Mouse (Mus musculus) liver, postnatal 0 days (tissue): ENCODE data around the gene Itsn1. TPM values are rescaled to one million over a fixed set of nuclear protein-coding genes. Genes with fewer than 3 reads are reported as not detected.

Experiments
- ATAC-seq: fragments of 200-750 bp; cut with Nextera tagmentation; 2 replicates; pipeline ENCODE4 v1.8.0; 2017; ENCODE audit warnings: mild to moderate bottlenecking, moderate library complexity
- DNase-seq: peaks from one replicate; pipeline ENCODE4 v3.0.0-alpha.2; 2016
- H3K27ac ChIP-seq: fragments of 300-500 bp; sonication (generic); 2 replicates; pipeline ENCODE4 v1.5.1; 2014; ENCODE audit warnings: antibody characterized with exemption, moderate library complexity, mild to moderate bottlenecking, low read depth
- H3K27me3 ChIP-seq: fragments of 300-500 bp; sonication (generic); 2 replicates; pipeline ENCODE4 v1.6.1; 2014; ENCODE audit warnings: low read length, control low read depth, mixed read lengths; ENCODE audit not compliant: insufficient read depth
- H3K36me3 ChIP-seq: fragments of 300-500 bp; sonication (generic); replicated peaks from 2 replicates; pipeline ENCODE4 v1.6.1; 2014; ENCODE audit warnings: mild to moderate bottlenecking, control low read depth, low read length, moderate library complexity, mixed read lengths; ENCODE audit not compliant: insufficient read depth
- H3K4me1 ChIP-seq: fragments of 300-500 bp; sonication (generic); 2 replicates; pipeline ENCODE4 v1.6.1; 2014; ENCODE audit warnings: antibody characterized with exemption, mild to moderate bottlenecking, control low read depth; ENCODE audit not compliant: insufficient read depth
- H3K4me2 ChIP-seq: fragments of 300-500 bp; sonication (generic); 2 replicates; pipeline ENCODE4 v1.6.1; 2014; ENCODE audit warnings: low read depth, mild to moderate bottlenecking, low read length, moderate library complexity, mixed read lengths
- H3K4me3 ChIP-seq: fragments of 300-500 bp; sonication (generic); 2 replicates; pipeline ENCODE4 v1.5.1; 2014; ENCODE audit warnings: low read depth, low read length
- H3K9ac ChIP-seq: fragments of 300-500 bp; sonication (generic); replicated peaks from 2 replicates; pipeline ENCODE4 v1.6.1; 2014; ENCODE audit warnings: mild to moderate bottlenecking, moderate library complexity
- H3K9me3 ChIP-seq: fragments of 300-500 bp; sonication (generic); 2 replicates; pipeline ENCODE4 v1.6.1; 2016; ENCODE audit warnings: mild to moderate bottlenecking, control low read depth, low read length, mixed read lengths
- CTCF ChIP-seq: sonication (generic); IDR thresholded peaks from 2 replicates; pipeline ENCODE4 v1.5.1; 2016; ENCODE audit warnings: antibody characterized with exemption, low read depth
- EP300 ChIP-seq: IDR thresholded peaks from 2 replicates; pipeline ENCODE4 v1.6.1; 2016; ENCODE audit warnings: antibody characterized with exemption, low read depth, mild to moderate bottlenecking
- WGBS: fragments of 180-500 bp; shearing (Covaris S2); extraction: QIAGEN DNeasy Blood & Tissue Kit; methylation state at CpG from one replicate; pipeline ENCODE4 v1.1.7; 2014; ENCODE audit not compliant: insufficient replicate concordance; 5-methylcytosine and 5-hydroxymethylcytosine counted together
- polyA plus RNA-seq: library from polyadenylated mRNA; unstranded; fragments of >200 nt; fragmentation: Nextera tagmentation; extraction: Ambion mirVana; gene quantifications from 2 replicates; pipeline ENCODE4 v1.2.1, GENCODE M21; 2015

Itsn1 gene
- polyA plus RNA-seq, 1 experiment from 2014 or later = 19.7 TPM

DNA sequence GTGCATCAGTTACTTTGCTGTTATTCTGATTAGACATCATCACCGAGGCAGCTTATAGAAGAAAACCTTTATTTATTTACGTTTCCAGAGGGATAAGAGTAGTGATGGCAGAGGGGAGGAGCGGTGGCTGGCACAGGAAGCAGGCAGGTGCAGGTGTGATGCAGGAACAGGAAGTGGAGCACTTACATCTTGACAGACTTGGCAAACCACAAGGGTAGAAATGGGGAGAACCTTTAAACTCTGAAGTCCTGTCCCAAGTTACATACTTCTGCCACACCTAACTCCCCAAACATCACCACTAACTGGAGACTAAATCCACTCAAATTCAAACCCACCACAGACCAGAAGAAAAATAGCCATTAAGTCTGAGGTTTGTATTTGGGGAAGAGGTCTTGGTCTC, 51.7 kb downstream of the Itsn1 start:
- no peak for ATAC-seq
- no peak overlapping the region for H3K4me3 ChIP-seq
- H3K27me3 ChIP-seq = no peaks in the 10 kb centered on the region
- H3K9me3 ChIP-seq = no peaks in the 10 kb centered on the region
- peaks cover 13% of the 10 kb centered on the region for H3K4me1 ChIP-seq
- TF ChIP-seq CTCF = no peak
- no peak for TF ChIP-seq EP300
- no peak overlapping the region for H3K9ac ChIP-seq
- H3K27ac ChIP-seq = no peak overlapping the region
- DNase-seq = no peak
- no peak overlapping the region for H3K4me2 ChIP-seq
- WGBS = 63% methylated on average over 3 of the region's 3 CpGs
- no peaks in the 10 kb centered on the region for H3K36me3 ChIP-seq

DNA sequence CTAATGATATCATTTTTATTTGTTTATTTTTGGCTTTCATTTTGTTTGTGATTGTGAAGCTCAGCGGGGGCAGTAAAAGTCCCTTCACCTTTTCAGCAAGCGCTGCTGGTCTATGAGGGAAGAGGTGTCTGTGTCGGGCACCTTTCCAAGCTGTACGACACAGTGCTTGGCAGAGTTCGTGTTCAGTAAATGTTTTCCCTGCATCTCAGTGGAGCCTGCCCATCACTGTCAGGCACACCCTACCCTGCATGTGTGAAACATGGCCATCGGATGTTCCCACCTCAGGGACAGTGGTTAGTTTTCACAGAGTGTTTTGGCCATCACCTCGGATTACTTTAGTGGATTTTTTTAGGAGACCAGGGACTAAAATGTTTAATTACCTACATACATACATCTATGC, 54.1 kb downstream of the Itsn1 start:
- DNase-seq = peak; percentile 72
- Histone ChIP-seq H3K9ac (no peak overlapping the region), H3K27ac (peak overlapping the region; percentile 85), H3K4me2 (no peak overlapping the region), H3K27me3 (no peaks in the 10 kb centered on the region), H3K4me1 (peaks cover 23% of the 10 kb centered on the region), H3K36me3 (0 out of 2 replicates have a peak, but pooled peaks cover 1% of the 10 kb centered on the region), H3K9me3 (no peaks in the 10 kb centered on the region), H3K4me3 (no peak overlapping the region)
- peak; percentile 90 for ATAC-seq
- 73% methylated on average over 7 of the region's 7 CpGs for WGBS
- TF ChIP-seq CTCF = no peak
- TF ChIP-seq EP300 = no peak

DNA sequence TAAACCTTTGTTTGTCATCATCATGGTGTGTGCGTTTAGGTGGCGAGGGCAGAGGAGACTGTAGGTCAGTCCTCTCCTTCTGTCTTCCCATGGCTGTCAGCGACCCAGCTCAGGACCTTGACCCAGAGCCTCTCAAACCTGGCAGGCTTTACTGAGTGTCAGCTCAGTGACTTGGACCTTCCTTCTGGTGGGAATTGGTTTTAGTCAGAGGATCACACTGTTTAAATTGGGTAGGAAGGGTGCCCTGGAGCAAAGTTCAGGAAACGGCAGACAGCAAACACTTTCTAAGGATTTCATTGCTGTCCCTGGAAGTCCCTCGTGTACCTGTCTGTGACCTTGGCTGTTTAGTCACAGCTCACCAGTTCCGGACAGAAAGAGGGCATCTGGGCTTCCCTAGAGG, 55.2 kb downstream of the Itsn1 start:
- ATAC-seq (no peak), DNase-seq (no peak)
- Histone ChIP-seq H3K9me3 (no peaks in the 10 kb centered on the region), H3K9ac (no peak overlapping the region), H3K27ac (peak overlapping the region; percentile 85), H3K27me3 (no peaks in the 10 kb centered on the region), H3K4me1 (peaks cover 23% of the 10 kb centered on the region), H3K4me2 (no peak overlapping the region), H3K36me3 (0 out of 2 replicates have a peak, but pooled peaks cover 4% of the 10 kb centered on the region), H3K4me3 (no peak overlapping the region)
- 55% methylated on average over 6 of the region's 6 CpGs for WGBS
- TF ChIP-seq CTCF (no peak), EP300 (no peak)

DNA sequence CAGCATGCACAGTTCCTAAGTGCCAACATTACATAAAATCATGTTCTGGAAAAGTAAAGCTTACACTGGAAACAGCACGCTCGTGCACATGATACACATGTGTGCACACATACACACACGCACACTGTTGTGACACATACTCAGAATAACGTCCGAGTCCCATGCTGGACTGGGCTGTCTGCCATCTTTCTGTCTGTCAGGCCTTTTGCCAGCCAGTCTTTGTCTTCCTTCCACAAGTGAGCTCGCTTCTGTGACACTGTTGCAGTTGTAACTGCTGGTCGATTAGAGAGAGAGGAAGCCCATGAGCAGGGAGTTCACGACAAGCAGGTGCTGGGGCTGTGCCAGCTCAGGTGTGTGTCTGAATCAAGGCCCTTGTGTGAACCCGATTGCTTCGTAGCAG, 57.3 kb downstream of the Itsn1 start:
- H3K9me3 ChIP-seq = no peaks in the 10 kb centered on the region
- peaks cover 7% of the 10 kb centered on the region; the same call in 1 of the 2 replicates for H3K36me3 ChIP-seq
- H3K9ac ChIP-seq = no peak overlapping the region
- DNase-seq = peak; percentile 68
- TF ChIP-seq EP300 (no peak), CTCF (no peak)
- H3K27me3 ChIP-seq = no peaks in the 10 kb centered on the region
- no peak overlapping the region for H3K4me2 ChIP-seq
- peaks cover 33% of the 10 kb centered on the region for H3K4me1 ChIP-seq
- H3K27ac ChIP-seq = peak overlapping the region; percentile 85
- WGBS = 56% methylated on average over 10 of the region's 10 CpGs
- peak; percentile 60 for ATAC-seq
- H3K4me3 ChIP-seq = no peak overlapping the region

DNA sequence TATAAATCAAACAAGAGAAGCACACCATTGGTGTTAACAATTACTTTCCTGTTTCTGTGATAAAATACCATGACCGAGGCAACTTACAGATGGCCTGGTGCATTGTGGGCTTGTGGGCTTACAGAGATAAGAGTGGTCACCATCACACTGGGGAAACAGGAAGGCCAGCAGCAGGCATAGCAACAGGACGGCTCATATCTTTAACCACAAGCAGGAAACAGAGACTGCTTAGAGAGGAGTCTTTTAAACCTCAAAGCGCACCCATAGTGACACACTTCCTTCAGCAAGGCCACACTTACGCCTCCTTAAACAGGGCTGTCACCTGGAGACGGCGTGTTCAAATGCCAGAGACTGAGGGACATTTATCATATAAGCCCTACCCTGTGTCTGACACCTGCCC, 60.6 kb downstream of the Itsn1 start:
- peak; percentile 76 for TF ChIP-seq EP300
- TF ChIP-seq CTCF = no peak
- peak overlapping the region; percentile 55 for H3K27ac ChIP-seq
- peaks cover 7% of the 10 kb centered on the region; the same call in 1 of the 2 replicates for H3K36me3 ChIP-seq
- H3K4me3 ChIP-seq = no peak overlapping the region
- peaks cover 39% of the 10 kb centered on the region for H3K4me1 ChIP-seq
- no peaks in the 10 kb centered on the region for H3K9me3 ChIP-seq
- DNase-seq (peak; percentile 30), ATAC-seq (peak; percentile 65)
- H3K4me2 ChIP-seq = peak overlapping the region; percentile 19
- 15% methylated on average over 6 of the region's 6 CpGs for WGBS
- no peaks in the 10 kb centered on the region for H3K27me3 ChIP-seq
- H3K9ac ChIP-seq = no peak overlapping the region; the same call in 1 of the 2 replicates

DNA sequence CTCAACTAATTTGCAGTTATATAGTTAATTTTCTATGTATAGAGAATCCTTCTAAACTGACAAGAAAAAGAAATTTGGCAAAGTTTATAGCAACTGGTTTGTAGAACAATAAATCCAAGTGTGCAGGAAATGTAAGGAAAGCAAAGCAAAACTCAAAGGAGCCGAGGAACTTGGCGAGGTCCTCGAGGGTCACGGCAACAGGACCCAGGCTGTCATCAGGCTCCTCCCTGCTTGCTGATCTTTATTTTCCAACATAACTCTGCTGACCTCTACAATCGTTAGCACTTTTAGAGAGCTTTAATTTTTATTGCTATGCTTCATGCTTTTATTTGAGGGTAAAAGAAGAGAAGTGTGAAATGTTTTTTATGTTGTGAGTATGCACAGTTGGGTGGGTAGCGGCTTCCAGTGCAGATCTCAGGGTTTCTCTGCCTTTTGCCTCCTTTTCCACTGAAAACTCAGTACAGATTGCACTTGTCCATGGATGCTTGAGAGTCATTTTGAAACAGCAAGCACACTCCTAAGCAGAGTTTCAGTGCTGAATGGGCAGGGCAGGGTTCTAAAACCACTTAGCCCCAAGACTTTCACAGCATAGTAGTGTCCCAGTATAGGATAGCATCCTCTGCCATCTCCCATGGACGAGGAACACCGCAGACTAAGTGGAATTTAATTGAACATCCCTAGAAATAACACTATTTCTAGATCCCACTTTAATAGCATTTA, 63.6 kb downstream of the Itsn1 start:
- WGBS = 72% methylated on average over 8 of the region's 8 CpGs
- Histone ChIP-seq H3K9ac (no peak overlapping the region), H3K4me2 (no peak overlapping the region), H3K36me3 (peaks cover 7% of the 10 kb centered on the region; the same call in 1 of the 2 replicates), H3K4me3 (no peak overlapping the region), H3K27me3 (no peaks in the 10 kb centered on the region), H3K9me3 (no peaks in the 10 kb centered on the region), H3K4me1 (peaks cover 38% of the 10 kb centered on the region), H3K27ac (peak overlapping the region; percentile 16; the same call in 1 of the 2 replicates)
- TF ChIP-seq EP300 (no peak), CTCF (no peak)
- DNase-seq (no peak), ATAC-seq (no peak)
